Comparison of ENCODE assay signal across 8 mouse cellular contexts in genomic region chr3:131271157-131271556, GRCm38 (mm10). TPM values are rescaled to one million over a fixed set of nuclear protein-coding genes. Genes with fewer than 3 reads are reported as not detected.
DNase-seq lines count a peak whose midpoint lies in the region; ATAC-seq and TF ChIP-seq lines count a peak whose summit lies in the region.

No protein-coding gene starts in this region.

- no peaks in the 10 kb centered on the region for H3K36me3 ChIP-seq in lung, postnatal 0 days (ENCODE audit: insufficient read depth, low read length)

- TF ChIP-seq CTCF in lung, postnatal 0 days (IDR thresholded peaks at IDR 0.05) = peak; percentile 50

- peak overlapping the region; percentile 71 for H3K4me3 ChIP-seq in lung, postnatal 0 days (ENCODE audit: low read depth, low read length)

- peak overlapping the region; percentile 79 for H3K27ac ChIP-seq in lung, postnatal 0 days (ENCODE audit: low read length)

- peaks cover 18% of the 10 kb centered on the region; the same call in 1 of the 2 replicates for H3K4me1 ChIP-seq in lung, postnatal 0 days (ENCODE audit: insufficient read depth, low read depth, low read length)

- no peaks in the 10 kb centered on the region for H3K9me3 ChIP-seq in lung, postnatal 0 days (ENCODE audit: low read length)

- peak; percentile 16 for DNase-seq in cerebellum, adult 11-12 months
- no peak for DNase-seq in cerebellum, adult 11 months
- DNase-seq in embryo, embryonic 10.5 days (ENCODE audit: low spot score) = peak; percentile 86
- DNase-seq in heart, adult 9 months (ENCODE audit: low spot score in 2 of 2) = peak; percentile 47 to 69
- DNase-seq in kidney, adult 8-10 months = peak; percentile 84 to 89
- peak; percentile 82 for DNase-seq in lung, postnatal 0 days (ENCODE audit: low spot score)
- peak; percentile 73 for DNase-seq in retina, postnatal 1 day
- DNase-seq in layer of hippocampus, adult 11-12 months (ENCODE audit: low spot score) = no peak

- H3K4me2 ChIP-seq in lung, postnatal 0 days (replicated peaks; ENCODE audit: low read depth, low read length) = peak overlapping the region; percentile 92

- H3K27me3 ChIP-seq in lung, postnatal 0 days (replicated peaks; ENCODE audit: insufficient read depth, low read length) = no peaks in the 10 kb centered on the region

- peak overlapping the region; percentile 59 for H3K9ac ChIP-seq in lung, postnatal 0 days (replicated peaks; ENCODE audit: low read depth)

- TF ChIP-seq EP300 in lung, postnatal 0 days (IDR thresholded peaks at IDR 0.05) = no peak

- WGBS in lung, postnatal 0 days = 1% methylated on average over 8 of the region's 8 CpGs

- peak; percentile 48 for ATAC-seq in lung, postnatal 0 days

RNA-seq across cellular contexts. Expression of gene Hadh, which starts 0.7 kb away (rescaled TPM):
- polyA plus RNA-seq in lung, postnatal 0 days (2015; fragmentation: Nextera tagmentation; extraction: Ambion mirVana) = 119 TPM in 2 replicates

RNA-seq across cellular contexts. Expression of gene Cyp2u1, which starts 31.9 kb away (rescaled TPM):
- polyA plus RNA-seq in lung, postnatal 0 days (2015; fragmentation: Nextera tagmentation; extraction: Ambion mirVana) = 1.5 and 1.8 TPM in 2 replicates

Comparison
In these comparisons a context has a peak if more than half of its experiments do, and no peak if none do; other contexts are left out.
1. DNase-seq: peak in cerebellum, adult 11-12 months (single experiment), embryo, embryonic 10.5 days (single experiment), heart, adult 9 months (2 of 2), kidney, adult 8-10 months (2 of 2), lung, postnatal 0 days (single experiment) and retina, postnatal 1 day (single experiment); none in cerebellum, adult 11 months (single experiment) and layer of hippocampus, adult 11-12 months (single experiment).